Mouse (Mus musculus) limb, embryonic 11.5 days (tissue): ENCODE results near the gene 9030612E09Rik. TPM values are rescaled to one million over a fixed set of nuclear protein-coding genes. Genes with fewer than 3 reads are reported as not detected.

ENCODE experiments used
- ATAC-seq: fragments of 200-750 bp; cut with Nextera tagmentation; 2 replicates; pipeline ENCODE4 v1.8.0; 2017; ENCODE audit warnings: low read depth; ENCODE audit not compliant: insufficient number of reproducible peaks, low FRiP score, low TSS enrichment
- DNase-seq: peaks from one replicate; pipeline ENCODE4 v3.0.0-alpha.2; 2015; ENCODE audit warnings: low spot score
- H3K27ac ChIP-seq: fragments of 300-500 bp; sonication (generic); replicated peaks from 2 replicates; pipeline ENCODE4 v1.5.1; 2014; ENCODE audit warnings: low read depth, mild to moderate bottlenecking, low read length
- H3K27me3 ChIP-seq: fragments of 300-500 bp; sonication (generic); 2 replicates; pipeline ENCODE4 v1.6.1; 2014; ENCODE audit warnings: mild to moderate bottlenecking, low read length, mixed read lengths; ENCODE audit not compliant: control insufficient read depth, insufficient read depth
- H3K36me3 ChIP-seq: fragments of 300-500 bp; sonication (generic); 2 replicates; pipeline ENCODE4 v1.6.1; 2014; ENCODE audit warnings: mild to moderate bottlenecking, low read length, moderate library complexity, mixed read lengths; ENCODE audit not compliant: control insufficient read depth, insufficient read depth
- H3K4me1 ChIP-seq: fragments of 300-500 bp; sonication (generic); 2 replicates; pipeline ENCODE4 v1.6.1; 2014; ENCODE audit warnings: low read length, mixed read lengths; ENCODE audit not compliant: control insufficient read depth, insufficient read depth
- H3K4me2 ChIP-seq: fragments of 300-500 bp; sonication (generic); 2 replicates; pipeline ENCODE4 v1.6.1; 2014; ENCODE audit warnings: low read depth, mild to moderate bottlenecking, moderate library complexity; ENCODE audit not compliant: severe bottlenecking
- H3K4me3 ChIP-seq: fragments of 300-500 bp; sonication (generic); 2 replicates; pipeline ENCODE4 v1.5.1; 2014; ENCODE audit warnings: low read depth, low read length
- H3K9ac ChIP-seq: fragments of 300-500 bp; sonication (generic); 2 replicates; pipeline ENCODE4 v1.6.1; 2014; ENCODE audit warnings: mild to moderate bottlenecking, low read length
- H3K9me3 ChIP-seq: fragments of 300-500 bp; sonication (generic); 2 replicates; pipeline ENCODE4 v1.6.1; 2016; ENCODE audit warnings: low read length; ENCODE audit not compliant: control insufficient read depth
- WGBS: fragments of 180-500 bp; shearing (Covaris S2); extraction: QIAGEN DNeasy Blood & Tissue Kit; methylation state at CpG from one replicate; pipeline ENCODE4 v1.1.7; 2014; 5-methylcytosine and 5-hydroxymethylcytosine counted together
- polyA plus RNA-seq: library from polyadenylated mRNA; unstranded; fragments of >200 nt; fragmentation: Nextera tagmentation; extraction: Ambion mirVana; gene quantifications from 2 replicates; pipeline ENCODE4 v1.2.1, GENCODE M21; 2014

The 9030612E09Rik gene
- polyA plus RNA-seq, 1 experiment from 2014 or later = 1.4 TPM

DNA sequence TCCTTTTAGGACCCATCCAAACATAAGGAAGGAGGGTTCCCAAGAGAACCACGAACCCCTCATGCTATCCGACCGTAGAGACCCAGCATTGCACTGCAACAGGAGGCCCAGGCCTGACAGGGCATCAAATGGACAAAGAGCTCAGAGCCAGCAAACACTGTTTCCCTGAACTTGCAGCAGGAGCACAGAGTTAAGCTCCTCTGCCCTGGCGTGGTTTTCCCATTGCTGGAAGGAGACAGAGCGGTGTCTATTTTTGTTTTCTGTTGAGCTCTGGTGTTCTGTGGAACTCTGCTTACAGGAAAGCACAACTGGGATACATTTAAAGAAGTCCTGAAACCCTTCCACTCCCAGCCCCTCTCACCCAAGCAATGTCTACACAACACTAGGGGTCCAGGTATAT is 15.2 kb upstream of the 9030612E09Rik start:
- WGBS = 88% methylated on average over 5 of the region's 5 CpGs
- Histone ChIP-seq H3K27me3 (no peaks in the 10 kb centered on the region), H3K9ac (no peak overlapping the region), H3K4me1 (peaks cover 10% of the 10 kb centered on the region), H3K4me2 (no peak overlapping the region), H3K27ac (no peak overlapping the region), H3K4me3 (no peak overlapping the region), H3K36me3 (peaks cover 2% of the 10 kb centered on the region; the same call in 1 of the 2 replicates), H3K9me3 (no peaks in the 10 kb centered on the region)
- DNase-seq (no peak), ATAC-seq (no peak)

DNA sequence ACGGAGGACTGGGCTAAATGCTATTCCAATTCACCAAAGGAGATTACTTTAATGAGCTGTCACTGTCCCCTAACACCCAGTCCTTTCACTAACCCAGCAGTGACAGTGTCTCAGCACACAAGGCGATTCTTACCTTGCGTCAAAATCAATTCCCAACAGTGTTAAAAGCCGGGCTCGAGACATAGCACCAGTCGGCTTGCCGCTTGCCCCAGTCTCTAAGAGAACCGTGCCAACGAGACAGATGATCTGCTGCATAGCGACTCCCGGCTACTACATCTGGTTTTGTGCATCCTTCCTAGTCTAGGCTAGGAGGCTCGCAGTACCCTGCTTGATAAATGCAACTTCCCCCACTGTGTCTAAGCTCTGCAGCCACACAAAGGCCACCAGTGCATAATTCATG is 12.2 kb upstream of the 9030612E09Rik start:
- Histone ChIP-seq H3K9me3 (no peaks in the 10 kb centered on the region), H3K27me3 (no peaks in the 10 kb centered on the region), H3K9ac (no peak overlapping the region), H3K27ac (no peak overlapping the region), H3K36me3 (peaks cover 2% of the 10 kb centered on the region; the same call in 1 of the 2 replicates), H3K4me2 (no peak overlapping the region), H3K4me3 (no peak overlapping the region), H3K4me1 (peaks cover 4% of the 10 kb centered on the region; the same call in 1 of the 2 replicates)
- DNase-seq (no peak), ATAC-seq (no peak)
- 68% methylated on average over 12 of the region's 12 CpGs for WGBS

DNA sequence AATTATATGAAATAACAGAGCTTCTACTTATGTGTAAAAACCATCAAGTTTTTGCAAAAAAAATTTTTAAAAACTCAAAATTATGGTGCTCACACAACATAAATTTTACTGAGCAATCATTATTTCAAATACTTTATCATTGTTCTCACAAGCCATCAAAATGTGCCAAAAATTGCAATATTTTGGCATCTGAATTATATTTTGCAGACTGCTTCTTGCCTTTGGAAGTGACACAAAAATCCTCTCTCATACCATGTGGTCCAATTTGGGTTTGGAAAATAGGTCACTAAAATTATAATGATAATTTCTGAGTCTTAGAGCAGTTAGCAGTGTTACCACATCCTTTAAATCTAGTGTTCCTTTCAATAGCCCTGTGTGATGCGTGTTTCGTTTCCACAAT is 10.1 kb upstream of the 9030612E09Rik start:
- H3K4me3 ChIP-seq = no peak overlapping the region
- ATAC-seq = no peak
- WGBS = 91% methylated on average over 2 of the region's 2 CpGs

DNA sequence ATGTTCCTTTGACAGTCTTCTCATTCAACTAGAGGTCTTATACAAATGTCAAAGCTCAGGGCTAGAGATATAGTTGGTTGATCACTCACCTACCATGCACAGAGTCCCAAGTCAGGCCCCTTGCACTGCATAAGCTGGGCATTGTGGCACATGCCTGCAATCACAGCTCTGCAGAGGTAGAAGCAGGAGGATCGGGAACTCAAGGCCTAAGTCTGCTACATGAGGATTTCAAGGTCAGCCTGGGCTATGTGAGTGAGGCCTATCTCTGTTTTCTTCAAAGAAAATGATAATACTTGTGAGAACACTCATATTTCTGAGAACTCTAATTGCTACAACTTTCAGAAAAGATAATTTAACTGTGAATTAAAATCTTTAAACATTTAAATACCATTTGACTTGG is 8.4 kb upstream of the 9030612E09Rik start:
- no peaks in the 10 kb centered on the region for H3K36me3 ChIP-seq
- ATAC-seq = no peak
- no peak overlapping the region for H3K4me2 ChIP-seq
- H3K4me1 ChIP-seq = peaks cover 19% of the 10 kb centered on the region
- WGBS = 89% methylated on average over 1 of the region's 1 CpGs
- no peak overlapping the region for H3K9ac ChIP-seq
- DNase-seq = no peak
- H3K27ac ChIP-seq = no peak overlapping the region
- H3K9me3 ChIP-seq = no peaks in the 10 kb centered on the region
- H3K27me3 ChIP-seq = no peaks in the 10 kb centered on the region
- H3K4me3 ChIP-seq = no peak overlapping the region

More for the DNA sequence above, 10.1 kb upstream of the 9030612E09Rik start:
- Histone ChIP-seq H3K27ac (no peak overlapping the region), H3K27me3 (no peaks in the 10 kb centered on the region), H3K9me3 (no peaks in the 10 kb centered on the region), H3K36me3 (peaks cover under 1% of the 10 kb centered on the region; the same call in 1 of the 2 replicates), H3K4me2 (no peak overlapping the region), H3K4me1 (peaks cover 13% of the 10 kb centered on the region), H3K9ac (no peak overlapping the region)
- DNase-seq = no peak

DNA sequence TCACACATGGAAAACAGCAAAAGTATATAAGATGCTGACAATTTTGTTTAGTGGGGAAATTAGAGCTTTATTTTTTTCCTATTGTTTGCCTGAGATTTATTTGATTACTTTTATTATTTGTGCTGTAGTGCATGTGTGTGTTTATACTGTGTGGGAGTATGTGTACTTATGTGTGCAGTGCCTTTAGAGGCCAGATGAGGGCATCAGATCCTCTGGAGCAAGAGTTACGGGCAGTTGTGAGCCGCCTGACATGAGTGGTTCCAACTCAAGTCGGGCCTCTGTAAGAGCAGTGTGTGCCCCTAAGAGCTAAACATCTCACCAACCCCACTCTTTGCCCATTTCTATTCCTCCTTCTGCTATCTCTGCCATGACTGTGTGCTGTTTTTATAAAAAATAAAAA is 7.7 kb upstream of the 9030612E09Rik start:
- no peaks in the 10 kb centered on the region for H3K27me3 ChIP-seq
- H3K9ac ChIP-seq = no peak overlapping the region
- no peaks in the 10 kb centered on the region for H3K36me3 ChIP-seq
- H3K4me1 ChIP-seq = peaks cover 19% of the 10 kb centered on the region
- no peak overlapping the region for H3K4me3 ChIP-seq
- H3K27ac ChIP-seq = no peak overlapping the region
- H3K9me3 ChIP-seq = no peaks in the 10 kb centered on the region
- ATAC-seq (no peak), DNase-seq (no peak)
- 91% methylated on average over 3 of the region's 3 CpGs for WGBS
- no peak overlapping the region for H3K4me2 ChIP-seq

DNA sequence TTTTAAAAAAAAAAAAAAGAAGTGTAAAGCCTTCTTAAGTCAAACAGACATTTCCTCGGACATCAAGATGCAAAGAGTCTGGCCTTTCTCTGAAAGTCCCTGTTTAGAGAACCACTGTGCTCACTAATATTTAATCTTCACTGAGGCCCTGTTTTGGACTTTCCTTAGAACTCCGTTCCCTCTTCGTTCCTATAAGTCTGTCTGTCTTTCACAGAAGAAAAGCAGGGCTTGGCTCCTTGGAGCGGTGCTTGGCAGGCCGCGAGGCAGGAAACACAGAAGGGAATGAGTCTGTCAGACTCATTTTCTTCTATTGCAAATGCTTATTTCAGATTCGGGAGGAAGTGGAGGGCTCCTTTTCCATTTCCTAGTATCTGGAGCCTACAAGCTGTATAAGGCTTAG is 5.7 kb upstream of the 9030612E09Rik start:
- H3K9ac ChIP-seq = no peak overlapping the region
- DNase-seq (no peak), ATAC-seq (no peak)
- 81% methylated on average over 7 of the region's 7 CpGs for WGBS
- no peak overlapping the region for H3K4me3 ChIP-seq
- H3K4me1 ChIP-seq = peaks cover 19% of the 10 kb centered on the region
- no peaks in the 10 kb centered on the region for H3K27me3 ChIP-seq
- no peak overlapping the region for H3K4me2 ChIP-seq
- H3K36me3 ChIP-seq = no peaks in the 10 kb centered on the region
- H3K9me3 ChIP-seq = no peaks in the 10 kb centered on the region
- no peak overlapping the region for H3K27ac ChIP-seq

DNA sequence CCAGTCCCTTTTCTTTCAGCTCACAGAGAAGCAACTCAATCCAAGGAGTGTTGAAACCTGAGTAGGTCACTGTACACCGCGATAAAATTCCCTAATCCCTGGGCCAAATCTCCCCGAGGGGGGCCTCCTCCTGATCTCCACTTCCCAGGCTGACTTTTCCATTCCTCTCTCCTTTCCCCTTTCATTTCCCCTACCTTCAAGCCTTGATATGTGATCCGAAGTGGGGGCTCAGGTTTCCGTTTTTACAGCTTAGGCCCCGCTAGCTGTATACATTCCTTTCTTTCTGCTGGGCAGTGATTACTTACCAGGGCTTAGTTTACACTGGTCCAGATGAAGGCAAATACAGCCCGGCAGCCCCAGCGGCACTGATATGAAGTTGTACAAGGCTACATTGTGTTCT is 3.4 kb upstream of the 9030612E09Rik start:
- ATAC-seq (peak; percentile 51; the same call in 1 of the 2 replicates), DNase-seq (peak; percentile 75)
- H3K4me3 ChIP-seq = no peak overlapping the region
- H3K4me1 ChIP-seq = peaks cover 22% of the 10 kb centered on the region
- peak overlapping the region; percentile 8; the same call in 1 of the 2 replicates for H3K4me2 ChIP-seq
- H3K9ac ChIP-seq = no peak overlapping the region
- H3K27ac ChIP-seq = no peak overlapping the region; the same call in 1 of the 2 replicates
- no peaks in the 10 kb centered on the region for H3K36me3 ChIP-seq
- no peaks in the 10 kb centered on the region for H3K9me3 ChIP-seq
- peaks cover 8% of the 10 kb centered on the region for H3K27me3 ChIP-seq
- WGBS = under 1% methylated on average over 8 of the region's 8 CpGs

DNA sequence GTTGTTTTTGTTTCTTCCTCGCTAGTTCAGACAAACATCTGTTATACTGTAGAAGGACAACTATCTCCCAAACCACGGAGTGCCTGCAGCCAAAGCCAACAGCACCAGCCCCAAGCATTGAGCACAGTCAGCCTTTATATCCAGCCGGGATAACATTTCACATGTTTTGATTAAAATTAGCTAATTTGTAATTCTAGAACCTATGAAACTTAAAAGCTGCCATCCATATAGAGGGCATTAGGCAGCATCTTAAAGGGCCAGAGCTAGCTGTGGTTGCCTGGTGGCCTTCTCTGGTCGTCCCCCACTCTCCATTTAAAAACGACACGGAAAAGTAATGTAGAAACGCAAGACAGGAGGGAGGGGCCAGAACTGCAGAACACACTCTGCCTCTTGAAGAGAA is 2.4 kb upstream of the 9030612E09Rik start:
- H3K27ac ChIP-seq = no peak overlapping the region
- peaks cover 22% of the 10 kb centered on the region for H3K4me1 ChIP-seq
- ATAC-seq = no peak
- peak overlapping the region; percentile 96 for H3K4me2 ChIP-seq
- no peaks in the 10 kb centered on the region for H3K36me3 ChIP-seq
- WGBS = 3% methylated on average over 7 of the region's 7 CpGs
- DNase-seq = peak; percentile 29
- H3K9ac ChIP-seq = no peak overlapping the region
- H3K4me3 ChIP-seq = peak overlapping the region; percentile 77
- H3K27me3 ChIP-seq = peaks cover 8% of the 10 kb centered on the region
- no peaks in the 10 kb centered on the region for H3K9me3 ChIP-seq

DNA sequence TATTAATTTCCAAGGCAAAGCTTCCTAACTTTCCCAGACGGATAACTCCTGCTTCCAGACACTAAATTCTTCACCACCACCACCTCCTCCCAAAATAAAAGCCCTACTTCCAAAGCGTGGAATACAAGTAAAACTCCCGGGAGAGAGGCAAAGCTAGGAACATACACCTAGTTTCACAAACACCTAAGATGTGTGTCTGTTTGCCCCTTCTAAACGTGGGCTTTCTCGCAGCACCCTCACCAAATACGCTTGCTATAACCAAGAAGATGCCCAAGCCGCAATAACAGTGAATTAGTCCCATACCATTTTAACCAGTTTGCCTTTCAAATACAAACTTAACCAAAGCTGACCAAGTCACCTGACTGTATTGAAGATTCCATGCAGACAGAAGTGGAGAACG is 1.9 kb upstream of the 9030612E09Rik start:
- Histone ChIP-seq H3K9ac (no peak overlapping the region; the same call in 1 of the 2 replicates), H3K4me1 (peaks cover 18% of the 10 kb centered on the region), H3K36me3 (no peaks in the 10 kb centered on the region), H3K27ac (no peak overlapping the region), H3K27me3 (peaks cover 8% of the 10 kb centered on the region), H3K9me3 (no peaks in the 10 kb centered on the region), H3K4me3 (peak overlapping the region; percentile 77), H3K4me2 (peak overlapping the region; percentile 96)
- DNase-seq (no peak), ATAC-seq (no peak)
- WGBS = 3% methylated on average over 8 of the region's 8 CpGs
